9 mouse cellular contexts compared by ENCODE assay signal in the genomic region with DNA sequence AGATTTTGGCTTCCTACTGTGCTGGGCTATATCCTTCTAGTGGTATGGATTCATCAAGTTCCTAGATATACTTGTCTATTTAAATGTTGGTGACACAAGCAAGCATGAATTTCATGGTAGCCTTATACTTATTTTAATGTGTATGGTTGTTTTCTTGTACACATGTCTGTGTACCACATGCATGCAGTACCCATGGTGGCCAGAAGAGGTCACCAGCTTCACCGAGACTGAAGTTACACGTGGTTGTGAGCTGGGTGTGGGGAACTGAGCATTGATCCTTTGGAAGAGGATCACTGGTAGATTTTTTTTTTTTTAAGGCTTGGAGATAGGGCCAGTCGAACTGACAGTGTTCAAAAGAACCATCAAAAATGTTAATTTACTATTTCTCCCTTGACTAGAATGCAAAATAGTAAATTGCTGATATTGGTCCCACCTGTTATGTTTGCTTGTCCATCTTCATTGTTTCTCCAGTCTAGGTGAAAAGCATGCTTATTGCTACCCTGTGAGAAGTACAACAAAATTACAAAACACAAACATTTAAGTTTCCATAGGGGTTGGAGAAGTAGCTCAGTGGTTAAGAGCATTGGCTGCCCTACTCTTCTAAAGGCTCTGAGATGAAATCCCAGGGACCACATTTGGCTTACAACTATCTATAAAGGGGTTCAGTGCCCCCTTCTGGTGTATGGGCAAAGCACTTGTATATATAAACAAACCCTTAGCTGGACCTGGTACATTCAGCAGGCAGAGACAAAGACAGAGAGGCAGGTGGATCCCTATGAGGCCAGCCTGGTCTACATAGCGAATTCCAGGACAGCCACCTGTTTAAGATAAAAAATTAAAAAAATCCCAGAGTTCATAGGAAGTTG. TPM values are rescaled to one million over a fixed set of nuclear protein-coding genes. Genes with fewer than 3 reads are reported as not detected.
A peak's percentile ranks its signal among the peaks of the same experiment; 100 is the strongest.
DNase-seq lines count a peak whose midpoint lies in the region; ATAC-seq and TF ChIP-seq lines count a peak whose summit lies in the region.
"Had no signal": no experiment of that assay in that cellular context is flagged by ENCODE, and none has a peak within 500 bp of the region (broad histone marks: within the 10 kb centered on the region; RNA-seq: fewer than 3 reads in every experiment).

No protein-coding gene starts in this region.

- no peak overlapping the region for H3K4me3 ChIP-seq in left cerebral cortex, adult 2 months
- H3K4me3 ChIP-seq in MEL (ENCODE audit: control insufficient read depth in 1 of 2, insufficient read depth in 1 of 2, low read depth in 2 of 2, low read length in 2 of 2), result no peak overlapping the region
- H3K4me3 ChIP-seq in liver, embryonic 11.5 days (ENCODE audit: low read depth, low read length), result no peak overlapping the region
- H3K4me3 ChIP-seq: heart, embryonic 15.5 days had no signal

- TF ChIP-seq POLR2A in MEL (IDR thresholded peaks at IDR 0.05; ENCODE audit: control insufficient read depth in 1 of 2, insufficient read depth in 1 of 2, low read depth in 1 of 2, low read length in 2 of 2, poor library complexity in 1 of 2), result no peak

- no peak overlapping the region for H3K27ac ChIP-seq in left cerebral cortex, adult 2 months
- H3K27ac ChIP-seq in MEL (ENCODE audit: control insufficient read depth, low read depth, low read length), result no peak overlapping the region
- no peak overlapping the region for H3K27ac ChIP-seq in liver, embryonic 11.5 days (ENCODE audit: low read depth, low read length)
- H3K27ac ChIP-seq: heart, embryonic 15.5 days had no signal

- no peaks in the 10 kb centered on the region for H3K9me3 ChIP-seq in MEL (replicated peaks; ENCODE audit: insufficient read depth, low read length)
- H3K9me3 ChIP-seq in liver, embryonic 11.5 days (ENCODE audit: control insufficient read depth, low read length), result no peaks in the 10 kb centered on the region
- H3K9me3 ChIP-seq: heart, embryonic 15.5 days had no signal

- no peaks in the 10 kb centered on the region; a peak in 1 of 4 replicates for H3K36me3 ChIP-seq in MEL (ENCODE audit: control insufficient read depth in 1 of 2, insufficient read depth in 2 of 2, low read length in 2 of 2)
- peaks cover 5% of the 10 kb centered on the region for H3K36me3 ChIP-seq in liver, embryonic 11.5 days (ENCODE audit: control insufficient read depth, insufficient read depth, low read length)
- H3K36me3 ChIP-seq: heart, embryonic 15.5 days had no signal

- no peak overlapping the region for H3K9ac ChIP-seq in MEL (ENCODE audit: control insufficient read depth, low read depth, low read length, poor library complexity, severe bottlenecking)
- H3K9ac ChIP-seq in liver, embryonic 11.5 days (ENCODE audit: low read depth, low read length), result no peak overlapping the region
- H3K9ac ChIP-seq: heart, embryonic 15.5 days had no signal

- no peak for DNase-seq in left cerebral cortex, adult 2 months (ENCODE audit: extremely low spot score in 1 of 2, low spot score in 2 of 2)
- no peak for DNase-seq in left cerebral cortex, adult 11 months (ENCODE audit: low spot score)
- DNase-seq in MEL (ENCODE audit: low read depth, low spot score), result peak; percentile 82
- DNase-seq in c-Kit-positive CD71-negative TER-119-negative erythroid progenitor cells, embryonic 14.5 days (ENCODE audit: low read depth), result peak; percentile 52
- peak; percentile 36 to 40 for DNase-seq in gastrocnemius, postnatal 36 days
- DNase-seq in liver, embryonic 11.5 days (ENCODE audit: low spot score), result peak; percentile 44
- DNase-seq in retina, postnatal 1 day, result peak; percentile 56
- DNase-seq in frontal cortex, postnatal 14 days (ENCODE audit: low spot score in 2 of 2), result no peak

- no peaks in the 10 kb centered on the region for H3K4me1 ChIP-seq in MEL (ENCODE audit: control insufficient read depth in 1 of 2, insufficient read depth in 2 of 2, low read length in 2 of 2)
- no peaks in the 10 kb centered on the region for H3K4me1 ChIP-seq in liver, embryonic 11.5 days (replicated peaks; ENCODE audit: control insufficient read depth, insufficient read depth, low read length)
- H3K4me1 ChIP-seq: heart, embryonic 15.5 days had no signal

- peak; percentile 70 for TF ChIP-seq CTCF in left cerebral cortex, adult 2 months (IDR thresholded peaks at IDR 0.05)
- TF ChIP-seq CTCF in MEL (IDR thresholded peaks at IDR 0.05 in 2 of 3, conservative IDR thresholded peaks at IDR 0.05 in 1 of 3; ENCODE audit: control insufficient read depth in 1 of 3, insufficient read depth in 1 of 3, low read depth in 2 of 3, low read length in 3 of 3, poor library complexity in 1 of 3, severe bottlenecking in 1 of 3), result peak; percentile 78 to 89 (median 79)

- peak; percentile 49 for TF ChIP-seq RAD21 in MEL (IDR thresholded peaks at IDR 0.05; ENCODE audit: low read depth, low read length)

- no peak for TF ChIP-seq EP300 in MEL (IDR thresholded peaks at IDR 0.05; ENCODE audit: low read depth in 1 of 2, low read length in 2 of 2)

- H3K27me3 ChIP-seq in MEL (ENCODE audit: control insufficient read depth in 1 of 2, insufficient read depth in 2 of 2, low read length in 2 of 2), result no peaks in the 10 kb centered on the region
- no peaks in the 10 kb centered on the region for H3K27me3 ChIP-seq in liver, embryonic 11.5 days (replicated peaks; ENCODE audit: control insufficient read depth, insufficient read depth, low read length)
- H3K27me3 ChIP-seq: heart, embryonic 15.5 days had no signal

- intact Hi-C loops in left cerebral cortex, adult 2 months (cut with DNase I), result no loop called here
- intact Hi-C loops in gastrocnemius, postnatal 36 days (cut with DNase I), result loop anchor here (2.0 kb wide), 1 partner anchor 46 kb away; no protein-coding TSS in a partner anchor

- ATAC-seq in liver, embryonic 11.5 days (replicated peaks; ENCODE audit: low FRiP score), result peak; percentile 56

- 46% methylated on average over 4 of the region's 4 CpGs for WGBS in liver, embryonic 11.5 days

- no peaks in the 10 kb centered on the region for H3K79me2 ChIP-seq in MEL (ENCODE audit: control insufficient read depth, insufficient read depth, low read length, poor library complexity)

- no peak overlapping the region for H3K4me2 ChIP-seq in liver, embryonic 11.5 days
- H3K4me2 ChIP-seq: heart, embryonic 15.5 days had no signal

TF ChIP-seq in MEL, 35 proteins besides CTCF, POLR2A, EP300 and RAD21:
- TF ChIP-seq MAX (IDR thresholded peaks at IDR 0.05; ENCODE audit: low read length) (peak; percentile 97), HCFC1 (IDR thresholded peaks at IDR 0.05; ENCODE audit: low read depth, low read length) (no peak), KAT2A (conservative IDR thresholded peaks at IDR 0.05; ENCODE audit: low read depth, low read length) (no peak), POLR2AphosphoS5 (IDR thresholded peaks at IDR 0.05; ENCODE audit: borderline replicate concordance, low read depth, low read length) (no peak), MYB (IDR thresholded peaks at IDR 0.05; ENCODE audit: low read depth, low read length) (no peak), JUND (IDR thresholded peaks at IDR 0.05; ENCODE audit: low read depth, low read length) (no peak), MXI1 (IDR thresholded peaks at IDR 0.05; ENCODE audit: low read depth, low read length) (peak; percentile 88), ZC3H11A (IDR thresholded peaks at IDR 0.05; ENCODE audit: low read depth, low read length) (peak; percentile 31), MYC (IDR thresholded peaks at IDR 0.05; ENCODE audit: low read depth, low read length) (peak; percentile 99), MAFK (IDR thresholded peaks at IDR 0.05; ENCODE audit: borderline replicate concordance, low read depth, low read length) (no peak), SMC3 (IDR thresholded peaks at IDR 0.05; ENCODE audit: low read depth, low read length) (peak; percentile 75), SIN3A (IDR thresholded peaks at IDR 0.05; ENCODE audit: low read length) (peak; percentile 25; the same call in 1 of the 2 replicates)

RNA-seq across cellular contexts. Expression of gene Dph5, which starts 49.3 kb away (rescaled TPM):
- total RNA-seq in left cerebral cortex, adult 2 months (2021), result 10 to 100 TPM; 11.0 to 12.3 TPM
- total RNA-seq in MEL (2012; rRNA removed), result 45.8 and 48.6 TPM in 2 replicates
- polyA plus RNA-seq in MEL (2012; ENCODE audit: insufficient read depth in 1 of 2, insufficient read length in 2 of 2, low read depth in 1 of 2, low replicate concordance in 2 of 2, missing spikeins in 1 of 2), result 10 to 100 TPM in 1 of 2 experiments, not detected in 1; 34.9 TPM
- 1 to 10 TPM; 4.9 to 6.7 TPM for total RNA-seq in gastrocnemius, postnatal 36 days (2021)
- polyA plus RNA-seq in liver, embryonic 11.5 days (2014; fragmentation: Nextera tagmentation; extraction: Ambion mirVana), result 49.3 and 50.6 TPM in 2 replicates

Comparison
In these comparisons a context has a peak if more than half of its experiments do, and no peak if none do; other contexts are left out.
1. DNase-seq: peak in MEL (single experiment), c-Kit-positive CD71-negative TER-119-negative erythroid progenitor cells, embryonic 14.5 days (single experiment), gastrocnemius, postnatal 36 days (2 of 2), liver, embryonic 11.5 days (single experiment) and retina, postnatal 1 day (single experiment); none in left cerebral cortex, adult 2 months (0 of 2), left cerebral cortex, adult 11 months (single experiment) and frontal cortex, postnatal 14 days (0 of 2).